Mouse (Mus musculus): ENCODE data around the gene Epc2. TPM values are rescaled to one million over a fixed set of nuclear protein-coding genes. Genes with fewer than 3 reads are reported as not detected.

Epc2 gene
- polyA plus RNA-seq, 1 experiment = not detected

GRCm38 (mm10) chr2:49548492-49548891, 97.2 kb downstream of the Epc2 start:
- H3K27ac ChIP-seq (ENCODE audit: insufficient read depth, low read depth, low read length) = no peak overlapping the region
- no peaks in the 10 kb centered on the region for H3K4me1 ChIP-seq (ENCODE audit: control insufficient read depth, insufficient read depth, low read length)
- no peak for TF ChIP-seq CTCF (IDR thresholded peaks at IDR 0.05; ENCODE audit: insufficient read depth, low read depth, low read length)
- no peak for TF ChIP-seq POLR2A (IDR thresholded peaks at IDR 0.05; ENCODE audit: insufficient read depth, low read depth, low read length)
- H3K4me3 ChIP-seq (ENCODE audit: insufficient read depth, low read depth, low read length) = no peak overlapping the region
- WGBS = 83% methylated on average over 5 of the region's 5 CpGs

GRCm38 (mm10) chr2:49553096-49553495, 101.8 kb downstream of the Epc2 start:
- WGBS = 90% methylated on average over 2 of the region's 2 CpGs
- TF ChIP-seq CTCF (IDR thresholded peaks at IDR 0.05; ENCODE audit: insufficient read depth, low read depth, low read length) (no peak), POLR2A (IDR thresholded peaks at IDR 0.05; ENCODE audit: insufficient read depth, low read depth, low read length) (no peak)
- no peaks in the 10 kb centered on the region for H3K4me1 ChIP-seq (ENCODE audit: control insufficient read depth, insufficient read depth, low read length)
- H3K27ac ChIP-seq (ENCODE audit: insufficient read depth, low read depth, low read length) = no peak overlapping the region
- no peak overlapping the region for H3K4me3 ChIP-seq (ENCODE audit: insufficient read depth, low read depth, low read length)

GRCm38 (mm10) chr2:49557339-49557738, 106.1 kb downstream of the Epc2 start:
- WGBS = 89% methylated on average over 4 of the region's 4 CpGs
- H3K4me3 ChIP-seq (ENCODE audit: insufficient read depth, low read depth, low read length) = no peak overlapping the region
- TF ChIP-seq POLR2A (IDR thresholded peaks at IDR 0.05; ENCODE audit: insufficient read depth, low read depth, low read length) (no peak), CTCF (IDR thresholded peaks at IDR 0.05; ENCODE audit: insufficient read depth, low read depth, low read length) (no peak)
- no peaks in the 10 kb centered on the region for H3K4me1 ChIP-seq (ENCODE audit: control insufficient read depth, insufficient read depth, low read length)
- no peak overlapping the region for H3K27ac ChIP-seq (ENCODE audit: insufficient read depth, low read depth, low read length)

GRCm38 (mm10) chr2:49558361-49558760, 107.1 kb downstream of the Epc2 start:
- 97% methylated on average over 3 of the region's 3 CpGs for WGBS
- H3K27ac ChIP-seq (ENCODE audit: insufficient read depth, low read depth, low read length) = no peak overlapping the region
- TF ChIP-seq POLR2A (IDR thresholded peaks at IDR 0.05; ENCODE audit: insufficient read depth, low read depth, low read length) (no peak), CTCF (IDR thresholded peaks at IDR 0.05; ENCODE audit: insufficient read depth, low read depth, low read length) (no peak)
- H3K4me3 ChIP-seq (ENCODE audit: insufficient read depth, low read depth, low read length) = no peak overlapping the region
- H3K4me1 ChIP-seq (ENCODE audit: control insufficient read depth, insufficient read depth, low read length) = no peaks in the 10 kb centered on the region

GRCm38 (mm10) chr2:49562688-49563350, 111.5 kb downstream of the Epc2 start:
- Histone ChIP-seq H3K4me1 (ENCODE audit: control insufficient read depth, insufficient read depth, low read length) (no peaks in the 10 kb centered on the region), H3K4me3 (ENCODE audit: insufficient read depth, low read depth, low read length) (no peak overlapping the region), H3K27ac (ENCODE audit: insufficient read depth, low read depth, low read length) (no peak overlapping the region)
- WGBS = 89% methylated on average over 10 of the region's 10 CpGs
- no peak for TF ChIP-seq CTCF (IDR thresholded peaks at IDR 0.05; ENCODE audit: insufficient read depth, low read depth, low read length)
- TF ChIP-seq POLR2A (IDR thresholded peaks at IDR 0.05; ENCODE audit: insufficient read depth, low read depth, low read length) = no peak

GRCm38 (mm10) chr2:49569862-49570777, 118.8 kb downstream of the Epc2 start:
- H3K4me3 ChIP-seq (ENCODE audit: insufficient read depth, low read depth, low read length) = no peak overlapping the region
- no peak overlapping the region for H3K27ac ChIP-seq (ENCODE audit: insufficient read depth, low read depth, low read length)
- no peak for TF ChIP-seq POLR2A (IDR thresholded peaks at IDR 0.05; ENCODE audit: insufficient read depth, low read depth, low read length)
- TF ChIP-seq CTCF (IDR thresholded peaks at IDR 0.05; ENCODE audit: insufficient read depth, low read depth, low read length) = no peak
- WGBS = 38% methylated on average over 16 of the region's 16 CpGs
- H3K4me1 ChIP-seq (ENCODE audit: control insufficient read depth, insufficient read depth, low read length) = peaks cover 24% of the 10 kb centered on the region

- Histone ChIP-seq H3K27ac (ENCODE audit: insufficient read depth, low read depth, low read length) (no peak overlapping the region), H3K4me3 (ENCODE audit: insufficient read depth, low read depth, low read length) (no peak overlapping the region), H3K4me1 (ENCODE audit: control insufficient read depth, insufficient read depth, low read length) (peaks cover 24% of the 10 kb centered on the region)
- WGBS = 56% methylated on average over 6 of the region's 6 CpGs
- no peak for TF ChIP-seq CTCF (IDR thresholded peaks at IDR 0.05; ENCODE audit: insufficient read depth, low read depth, low read length)
- no peak for TF ChIP-seq POLR2A (IDR thresholded peaks at IDR 0.05; ENCODE audit: insufficient read depth, low read depth, low read length)
These were observed 119.5 kb downstream of the Epc2 start for GRCm38 (mm10) chr2:49570778-49571101.

GRCm38 (mm10) chr2:49571159-49571920, 120.1 kb downstream of the Epc2 start:
- TF ChIP-seq CTCF (IDR thresholded peaks at IDR 0.05; ENCODE audit: insufficient read depth, low read depth, low read length) (no peak), POLR2A (IDR thresholded peaks at IDR 0.05; ENCODE audit: insufficient read depth, low read depth, low read length) (no peak)
- H3K4me1 ChIP-seq (ENCODE audit: control insufficient read depth, insufficient read depth, low read length) = peaks cover 24% of the 10 kb centered on the region
- H3K27ac ChIP-seq (ENCODE audit: insufficient read depth, low read depth, low read length) = no peak overlapping the region
- 79% methylated on average over 11 of the region's 11 CpGs for WGBS
- no peak overlapping the region for H3K4me3 ChIP-seq (ENCODE audit: insufficient read depth, low read depth, low read length)
